Mouse (Mus musculus) embryonic fibroblast, embryonic 13.5 days (primary cell): ENCODE data around the gene Pltp.

Experiments
- CTCF ChIP-seq: IDR thresholded peaks from 2 replicates; pipeline ENCODE4 v1.5.1; 2011; ENCODE audit warnings: mild to moderate bottlenecking, control low read depth, low read length, moderate library complexity, borderline replicate concordance; ENCODE audit not compliant: insufficient read depth
- POLR2A ChIP-seq: IDR thresholded peaks from 2 replicates; pipeline ENCODE4 v1.6.1; 2011; ENCODE audit warnings: low read depth, mild to moderate bottlenecking, control low read depth, low read length, moderate library complexity

DNA sequence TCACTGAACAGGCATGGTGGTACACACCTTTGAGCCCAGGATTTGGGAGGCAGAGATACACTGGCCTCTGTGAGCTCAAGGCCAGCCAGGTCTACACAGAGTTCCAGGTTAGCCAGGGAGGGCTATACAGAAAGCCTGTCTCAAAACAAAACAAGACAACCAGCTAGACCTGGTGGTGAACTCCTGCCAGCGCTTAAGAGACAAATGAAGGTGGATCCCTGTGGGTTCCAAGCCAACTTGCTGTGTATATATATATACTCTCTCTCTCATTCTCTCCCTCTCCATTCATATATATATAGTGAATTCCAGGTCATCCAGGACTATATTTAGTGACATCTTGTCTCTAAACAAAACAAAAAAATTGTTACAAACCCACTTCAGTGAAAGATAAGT lies 53.6 kb downstream of the Pltp start:
- no peak for TF ChIP-seq CTCF
- no peak for TF ChIP-seq POLR2A
